Mouse (Mus musculus): ENCODE measurements around the gene Optn.

DNA sequence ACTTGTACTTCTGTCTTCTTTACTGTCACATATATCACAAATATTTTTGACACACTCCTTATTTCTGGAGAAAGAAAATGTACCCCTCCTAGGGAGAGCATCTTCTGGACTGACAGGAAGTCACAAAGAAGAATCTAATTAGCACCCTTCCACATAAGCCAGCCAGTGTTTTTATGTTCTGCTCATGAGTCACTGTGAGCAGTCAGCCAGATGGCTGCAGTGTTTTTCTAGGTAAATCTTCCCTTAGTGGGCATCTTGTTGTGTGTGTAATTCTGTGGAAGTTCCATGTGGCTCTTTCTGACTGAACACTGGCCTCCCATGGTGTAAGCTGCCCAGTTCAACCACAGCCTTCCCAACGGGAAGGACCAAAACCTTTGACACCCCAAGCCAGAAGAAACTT, 44.1 kb downstream of the Optn start:
- no peak for TF ChIP-seq E2F4 (IDR thresholded peaks at IDR 0.05; ENCODE audit: insufficient replicate concordance, low read depth, low read length)
- no peak for TF ChIP-seq KAT2A (IDR thresholded peaks at IDR 0.05; ENCODE audit: insufficient replicate concordance, low read length)
- TF ChIP-seq SIN3A (IDR thresholded peaks at IDR 0.05; ENCODE audit: low read length) = no peak
- TF ChIP-seq MEF2A (IDR thresholded peaks at IDR 0.05; ENCODE audit: borderline replicate concordance, low read depth, low read length) = no peak
- TF ChIP-seq CTCF (conservative IDR thresholded peaks at IDR 0.05 in 1 of 2, IDR thresholded peaks at IDR 0.05 in 1 of 2; ENCODE audit: low read depth in 2 of 2, low read length in 2 of 2) = no peak
- no peak for TF ChIP-seq POLR2A (IDR thresholded peaks at IDR 0.05; ENCODE audit: low read depth, low read length)
- TF ChIP-seq ZC3H11A (IDR thresholded peaks at IDR 0.05; ENCODE audit: low read depth, low read length) = no peak
- TF ChIP-seq CHD2 (IDR thresholded peaks at IDR 0.05; ENCODE audit: low read length) = no peak
- no peak for TF ChIP-seq UBTF (IDR thresholded peaks at IDR 0.05; ENCODE audit: low read depth, low read length)
- no peak for TF ChIP-seq RAD21 (IDR thresholded peaks at IDR 0.05; ENCODE audit: low read depth, low read length)
- no peak for TF ChIP-seq SMC3 (IDR thresholded peaks at IDR 0.05; ENCODE audit: low read depth, low read length)
- TF ChIP-seq MAX (IDR thresholded peaks at IDR 0.05; ENCODE audit: low read length) = no peak

Measured in CH12.LX (cell line).